Mouse (Mus musculus): Measurements from ENCODE around the gene Gm20662. TPM values are rescaled to one million over a fixed set of nuclear protein-coding genes. Genes with fewer than 3 reads are reported as not detected.

Gm20662 gene
- polyA plus RNA-seq, 1 experiment from 2014 or later: 0.69 TPM

DNA sequence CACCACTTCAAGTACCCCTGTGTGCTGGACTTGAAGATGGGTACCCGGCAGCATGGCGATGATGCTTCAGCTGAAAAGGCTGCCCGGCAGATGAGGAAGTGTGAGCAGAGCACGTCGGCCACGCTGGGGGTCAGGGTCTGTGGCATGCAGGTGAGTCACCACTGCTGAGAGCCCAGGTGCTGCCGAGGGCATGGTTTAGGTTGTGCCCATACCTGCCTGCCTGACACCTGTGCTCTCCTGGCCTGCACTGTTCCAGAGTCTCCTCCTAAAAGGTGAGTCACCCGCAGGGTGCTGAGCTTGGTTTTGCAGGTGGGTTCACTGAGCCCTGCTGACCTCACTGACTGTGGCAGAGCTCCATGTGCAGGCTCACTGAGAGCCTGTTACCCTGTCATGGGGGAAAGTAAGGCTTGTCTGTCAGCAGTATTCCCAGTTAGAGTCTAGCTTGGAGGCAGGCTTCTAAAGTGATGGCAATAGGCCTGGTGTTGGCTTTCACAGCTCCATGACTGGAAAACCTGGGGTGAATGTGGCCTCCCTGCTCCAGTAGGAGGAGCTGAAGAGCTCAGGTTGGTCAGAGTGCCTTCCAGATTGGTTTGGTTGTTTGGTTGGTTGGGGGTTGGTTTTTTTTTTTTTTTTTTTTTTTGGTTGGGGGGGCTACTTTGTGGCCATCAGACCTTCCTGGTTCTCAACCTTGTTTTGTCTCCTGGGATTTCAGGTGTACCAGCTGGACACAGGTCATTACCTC lies 48.8 kb downstream of the Gm20662 start:
- Histone ChIP-seq H3K4me2 (no peak overlapping the region), H3K27me3 (replicated peaks; ENCODE audit: control insufficient read depth, insufficient read depth, low read length) (no peaks in the 10 kb centered on the region), H3K4me3 (ENCODE audit: low read depth, low read length) (no peak overlapping the region), H3K36me3 (ENCODE audit: control insufficient read depth, insufficient read depth, low read length) (peaks cover 28% of the 10 kb centered on the region), H3K9ac (ENCODE audit: low read depth, low read length) (no peak overlapping the region), H3K4me1 (replicated peaks; ENCODE audit: control insufficient read depth, insufficient read depth, low read length) (peaks cover 24% of the 10 kb centered on the region), H3K27ac (ENCODE audit: low read depth, low read length) (no peak overlapping the region), H3K9me3 (ENCODE audit: control insufficient read depth, low read length) (no peaks in the 10 kb centered on the region)
- ATAC-seq (replicated peaks; ENCODE audit: low FRiP score): no peak
- DNase-seq (ENCODE audit: low spot score): no peak
- 92% methylated on average over 8 of the region's 8 CpGs for WGBS

DNA sequence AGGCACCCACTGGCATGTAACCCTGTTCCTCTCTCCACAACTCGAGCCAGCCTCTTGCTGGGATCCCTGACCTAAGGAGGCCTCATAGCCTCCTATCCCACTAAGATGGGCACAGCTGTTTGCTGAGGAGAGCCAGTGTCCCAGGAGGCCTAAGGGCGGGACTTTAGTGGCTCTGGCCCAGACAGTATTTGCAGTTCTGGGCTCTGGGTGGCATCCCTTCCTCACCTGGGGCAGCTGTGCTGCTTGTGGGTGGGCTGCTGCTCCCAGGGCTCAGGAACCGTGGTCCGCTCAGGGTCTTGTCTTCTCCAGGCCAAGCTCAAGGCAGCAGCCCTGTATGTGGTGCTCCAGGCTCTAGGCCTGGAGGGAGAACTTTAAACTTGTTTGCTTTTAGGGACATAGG lies 50.4 kb downstream of the Gm20662 start:
- H3K9ac ChIP-seq (ENCODE audit: low read depth, low read length): no peak overlapping the region
- DNase-seq (ENCODE audit: low spot score): no peak
- no peak overlapping the region for H3K4me2 ChIP-seq
- no peaks in the 10 kb centered on the region for H3K9me3 ChIP-seq (ENCODE audit: control insufficient read depth, low read length)
- 93% methylated on average over 4 of the region's 4 CpGs for WGBS
- no peaks in the 10 kb centered on the region for H3K27me3 ChIP-seq (replicated peaks; ENCODE audit: control insufficient read depth, insufficient read depth, low read length)
- no peak overlapping the region for H3K27ac ChIP-seq (ENCODE audit: low read depth, low read length)
- no peak overlapping the region for H3K4me3 ChIP-seq (ENCODE audit: low read depth, low read length)
- H3K4me1 ChIP-seq (replicated peaks; ENCODE audit: control insufficient read depth, insufficient read depth, low read length): peaks cover 28% of the 10 kb centered on the region
- peaks cover 30% of the 10 kb centered on the region for H3K36me3 ChIP-seq (ENCODE audit: control insufficient read depth, insufficient read depth, low read length)
- no peak for ATAC-seq (replicated peaks; ENCODE audit: low FRiP score)

DNA sequence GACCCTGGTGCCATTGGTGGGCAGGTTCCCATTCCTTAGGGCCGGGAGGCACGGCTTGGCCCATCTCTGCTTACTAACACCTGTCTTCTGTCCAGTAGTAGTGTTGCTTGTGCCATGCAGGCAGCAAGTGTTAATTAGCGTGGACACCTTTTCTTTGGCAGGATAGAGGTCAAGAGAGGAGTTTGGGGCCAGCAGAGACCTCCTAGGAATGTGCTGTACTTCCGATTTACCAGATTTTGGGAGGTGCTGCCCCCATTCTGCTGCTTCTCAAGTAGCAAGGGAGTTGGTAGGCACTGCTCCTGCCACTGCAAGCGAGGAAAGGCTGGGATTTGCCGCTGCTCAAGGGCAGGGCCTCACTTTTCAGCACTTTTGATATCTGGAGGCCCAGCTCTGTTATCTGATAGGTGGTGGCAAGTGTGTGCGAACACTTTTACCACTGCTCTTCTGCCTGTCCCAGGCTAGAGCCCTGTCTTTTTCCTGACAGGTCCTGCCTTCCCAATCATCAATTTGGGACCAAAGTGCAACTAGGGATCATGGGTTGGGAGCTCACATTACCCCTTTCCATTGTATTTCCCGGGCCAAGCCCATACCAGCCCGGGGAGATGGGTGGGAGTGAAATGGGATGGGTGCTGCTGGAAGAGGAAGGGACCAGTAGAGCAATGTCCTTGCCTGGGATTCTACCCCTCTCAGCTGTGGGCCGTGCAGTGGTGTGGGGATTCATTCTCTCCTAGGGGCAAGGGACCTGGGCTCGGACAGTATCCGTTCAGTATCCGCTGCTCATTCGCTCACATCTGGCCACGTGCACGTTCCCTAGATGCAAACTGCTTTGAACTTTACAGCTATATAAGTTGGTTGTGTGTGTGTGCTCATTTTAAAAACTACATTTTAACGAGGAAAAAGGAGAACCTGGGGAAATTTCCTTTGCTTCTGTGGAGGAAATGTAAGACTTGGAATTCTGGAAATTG lies 51.7 kb downstream of the Gm20662 start:
- ATAC-seq (replicated peaks; ENCODE audit: low FRiP score) (no peak; the same call in 1 of the 2 replicates), DNase-seq (ENCODE audit: low spot score) (no peak)
- peak overlapping the region; percentile 91 for H3K4me3 ChIP-seq (ENCODE audit: low read depth, low read length)
- H3K36me3 ChIP-seq (ENCODE audit: control insufficient read depth, insufficient read depth, low read length): peaks cover 27% of the 10 kb centered on the region
- peak overlapping the region; percentile 44 for H3K27ac ChIP-seq (ENCODE audit: low read depth, low read length)
- H3K4me1 ChIP-seq (replicated peaks; ENCODE audit: control insufficient read depth, insufficient read depth, low read length): peaks cover 35% of the 10 kb centered on the region
- 45% methylated on average over 17 of the region's 17 CpGs for WGBS
- no peaks in the 10 kb centered on the region for H3K9me3 ChIP-seq (ENCODE audit: control insufficient read depth, low read length)
- H3K9ac ChIP-seq (ENCODE audit: low read depth, low read length): peak overlapping the region; percentile 42
- no peaks in the 10 kb centered on the region for H3K27me3 ChIP-seq (replicated peaks; ENCODE audit: control insufficient read depth, insufficient read depth, low read length)
- peak overlapping the region; percentile 68 for H3K4me2 ChIP-seq

DNA sequence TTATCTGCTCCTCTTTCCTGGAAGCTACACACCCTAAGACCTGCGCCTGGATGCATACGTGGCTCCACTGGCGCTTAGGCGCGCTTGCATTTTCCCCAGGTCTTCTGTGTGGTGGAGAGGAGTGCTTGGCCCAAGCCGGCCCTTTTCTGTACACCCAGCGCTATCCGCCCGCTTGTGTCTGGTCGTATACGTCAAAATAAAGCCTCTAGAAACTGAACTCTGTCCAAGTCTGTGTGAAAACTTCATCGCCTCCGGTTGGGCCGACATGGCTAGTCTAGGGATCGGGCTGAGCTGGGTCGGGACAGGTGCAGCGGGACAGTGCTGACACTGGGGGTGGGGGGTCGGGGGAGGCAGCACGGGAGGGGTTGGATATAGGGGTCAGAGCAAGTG lies 52.4 kb downstream of the Gm20662 start:
- DNase-seq (ENCODE audit: low spot score): no peak

DNA sequence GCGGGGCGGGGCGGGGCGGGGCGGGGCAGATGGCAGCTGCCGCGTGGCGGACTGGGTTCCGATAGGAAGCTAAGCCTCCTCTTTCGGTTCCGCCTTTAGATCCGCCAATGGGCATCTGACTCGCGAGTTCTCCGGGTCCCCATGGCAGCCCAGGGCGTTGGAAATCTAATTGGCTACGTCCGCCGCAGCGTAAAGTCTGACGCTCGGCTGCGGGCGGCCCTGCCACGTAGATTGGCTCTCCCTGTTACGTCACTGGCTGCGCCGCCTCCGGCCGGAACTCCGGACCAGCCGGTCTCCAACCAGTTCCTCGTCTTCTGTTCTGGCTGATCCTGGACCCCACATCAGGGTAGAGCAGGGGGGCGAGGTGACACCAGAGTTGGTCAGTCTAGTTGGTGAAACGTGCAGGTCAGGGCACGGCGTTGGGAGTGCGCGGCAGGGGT lies 52.9 kb downstream of the Gm20662 start, which contains the start of gene Gmppb:
TSS of gene Gmppb (plus strand) at position 227 of the 440 bp plus-strand sequence.
- peaks cover 41% of the 10 kb centered on the region for H3K4me1 ChIP-seq (replicated peaks; ENCODE audit: control insufficient read depth, insufficient read depth, low read length)
- peak; percentile 92 for ATAC-seq (replicated peaks; ENCODE audit: low FRiP score)
- peaks cover 29% of the 10 kb centered on the region for H3K36me3 ChIP-seq (ENCODE audit: control insufficient read depth, insufficient read depth, low read length)
- H3K4me2 ChIP-seq: peak within 1 kb of the TSS; percentile 68
- WGBS: under 1% methylated on average over 37 of the region's 39 CpGs
- no peaks in the 10 kb centered on the region for H3K9me3 ChIP-seq (ENCODE audit: control insufficient read depth, low read length)
- no peaks in the 10 kb centered on the region for H3K27me3 ChIP-seq (replicated peaks; ENCODE audit: control insufficient read depth, insufficient read depth, low read length)
- H3K9ac ChIP-seq (ENCODE audit: low read depth, low read length): peak within 1 kb of the TSS; percentile 79
- peak; percentile 91 for DNase-seq (ENCODE audit: low spot score)
- H3K4me3 ChIP-seq (ENCODE audit: low read depth, low read length): peak within 1 kb of the TSS; percentile 91
- H3K27ac ChIP-seq (ENCODE audit: low read depth, low read length): peak within 1 kb of the TSS; percentile 52

More for the DNA sequence above, 52.4 kb downstream of the Gm20662 start:
- Histone ChIP-seq H3K4me3 (ENCODE audit: low read depth, low read length) (peak overlapping the region; percentile 91), H3K4me1 (replicated peaks; ENCODE audit: control insufficient read depth, insufficient read depth, low read length) (peaks cover 41% of the 10 kb centered on the region), H3K36me3 (ENCODE audit: control insufficient read depth, insufficient read depth, low read length) (peaks cover 28% of the 10 kb centered on the region), H3K27me3 (replicated peaks; ENCODE audit: control insufficient read depth, insufficient read depth, low read length) (no peaks in the 10 kb centered on the region), H3K9ac (ENCODE audit: low read depth, low read length) (peak overlapping the region; percentile 42), H3K4me2 (peak overlapping the region; percentile 68), H3K27ac (ENCODE audit: low read depth, low read length) (peak overlapping the region; percentile 44), H3K9me3 (ENCODE audit: control insufficient read depth, low read length) (no peaks in the 10 kb centered on the region)
- WGBS: 1% methylated on average over 19 of the region's 19 CpGs
- ATAC-seq (replicated peaks; ENCODE audit: low FRiP score): peak; percentile 12

DNA sequence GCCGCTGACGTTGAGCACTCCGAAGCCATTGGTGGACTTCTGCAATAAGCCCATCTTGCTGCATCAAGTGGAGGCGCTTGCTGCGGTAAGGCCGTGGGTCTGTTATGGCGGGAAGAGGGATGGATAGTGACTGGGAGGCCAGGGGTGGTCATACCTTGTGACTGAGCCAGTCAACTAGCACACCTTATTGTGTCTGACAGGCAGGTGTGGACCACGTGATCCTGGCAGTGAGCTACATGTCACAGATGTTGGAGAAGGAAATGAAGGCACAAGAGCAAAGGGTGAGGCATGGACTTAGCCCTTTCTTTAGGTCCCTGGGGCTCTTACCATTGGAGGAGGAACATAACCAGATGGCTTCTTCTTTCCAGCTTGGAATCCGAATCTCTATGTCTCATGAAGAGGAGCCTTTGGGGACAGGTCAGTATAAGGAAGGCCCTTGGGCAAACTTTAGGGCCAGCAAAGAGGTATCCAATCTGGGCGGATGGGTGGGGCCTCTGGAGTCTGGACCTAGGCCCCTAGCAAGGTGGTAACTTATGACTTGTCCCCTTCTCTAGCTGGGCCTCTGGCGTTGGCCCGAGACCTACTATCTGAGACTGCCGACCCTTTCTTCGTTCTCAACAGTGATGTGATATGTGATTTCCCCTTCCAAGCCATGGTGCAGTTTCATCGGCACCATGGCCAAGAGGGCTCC lies 53.6 kb downstream of the Gm20662 start:
- peaks cover 28% of the 10 kb centered on the region for H3K36me3 ChIP-seq (ENCODE audit: control insufficient read depth, insufficient read depth, low read length)
- no peaks in the 10 kb centered on the region for H3K27me3 ChIP-seq (replicated peaks; ENCODE audit: control insufficient read depth, insufficient read depth, low read length)
- 41% methylated on average over 15 of the region's 15 CpGs for WGBS
- peak overlapping the region; percentile 91 for H3K4me3 ChIP-seq (ENCODE audit: low read depth, low read length)
- no peak for DNase-seq (ENCODE audit: low spot score)
- H3K9ac ChIP-seq (ENCODE audit: low read depth, low read length): peak overlapping the region; percentile 79
- H3K4me1 ChIP-seq (replicated peaks; ENCODE audit: control insufficient read depth, insufficient read depth, low read length): peaks cover 41% of the 10 kb centered on the region
- no peaks in the 10 kb centered on the region for H3K9me3 ChIP-seq (ENCODE audit: control insufficient read depth, low read length)
- peak overlapping the region; percentile 68 for H3K4me2 ChIP-seq
- no peak for ATAC-seq (replicated peaks; ENCODE audit: low FRiP score)
- peak overlapping the region; percentile 52 for H3K27ac ChIP-seq (ENCODE audit: low read depth, low read length)

DNA sequence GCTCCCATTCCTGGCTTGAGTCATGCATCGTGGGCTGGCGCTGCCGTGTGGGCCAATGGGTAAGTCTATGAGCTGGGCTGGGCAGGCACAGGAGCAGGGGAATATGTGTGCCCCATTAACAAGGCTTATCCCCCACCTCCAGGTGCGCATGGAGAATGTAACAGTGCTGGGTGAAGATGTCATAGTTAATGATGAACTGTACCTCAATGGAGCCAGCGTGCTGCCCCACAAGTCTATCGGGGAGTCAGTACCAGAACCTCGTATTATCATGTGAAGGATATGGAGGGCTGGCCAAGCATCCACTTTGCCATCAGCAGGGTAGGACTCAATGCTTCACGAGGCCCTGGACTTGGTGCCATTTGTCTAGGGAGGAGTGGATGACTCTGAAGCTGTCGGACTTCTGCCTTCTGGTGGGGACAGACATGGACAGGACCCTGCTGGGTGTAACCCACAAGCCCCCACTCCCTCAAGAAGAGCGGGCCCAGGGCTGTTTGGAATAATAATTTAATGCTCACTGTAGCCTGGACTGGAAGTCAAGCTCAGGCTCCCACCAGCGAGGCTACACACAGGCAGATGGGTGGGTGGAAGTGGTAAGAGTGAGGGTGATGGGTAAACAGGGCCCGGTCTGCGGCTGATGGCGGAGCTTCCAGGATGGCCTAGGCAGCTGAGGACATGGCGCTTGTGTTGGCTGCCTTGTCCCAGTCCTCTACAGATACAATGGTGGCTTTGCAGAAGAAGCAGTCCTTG lies 55.2 kb downstream of the Gm20662 start:
- no peaks in the 10 kb centered on the region for H3K27me3 ChIP-seq (replicated peaks; ENCODE audit: control insufficient read depth, insufficient read depth, low read length)
- H3K4me2 ChIP-seq: no peak overlapping the region
- no peaks in the 10 kb centered on the region for H3K9me3 ChIP-seq (ENCODE audit: control insufficient read depth, low read length)
- peaks cover 41% of the 10 kb centered on the region for H3K4me1 ChIP-seq (replicated peaks; ENCODE audit: control insufficient read depth, insufficient read depth, low read length)
- ATAC-seq (replicated peaks; ENCODE audit: low FRiP score) (no peak), DNase-seq (ENCODE audit: low spot score) (no peak)
- H3K27ac ChIP-seq (ENCODE audit: low read depth, low read length): no peak overlapping the region
- no peak overlapping the region for H3K9ac ChIP-seq (ENCODE audit: low read depth, low read length)
- peaks cover 29% of the 10 kb centered on the region for H3K36me3 ChIP-seq (ENCODE audit: control insufficient read depth, insufficient read depth, low read length)
- 90% methylated on average over 15 of the region's 15 CpGs for WGBS
- no peak overlapping the region for H3K4me3 ChIP-seq (ENCODE audit: low read depth, low read length)

DNA sequence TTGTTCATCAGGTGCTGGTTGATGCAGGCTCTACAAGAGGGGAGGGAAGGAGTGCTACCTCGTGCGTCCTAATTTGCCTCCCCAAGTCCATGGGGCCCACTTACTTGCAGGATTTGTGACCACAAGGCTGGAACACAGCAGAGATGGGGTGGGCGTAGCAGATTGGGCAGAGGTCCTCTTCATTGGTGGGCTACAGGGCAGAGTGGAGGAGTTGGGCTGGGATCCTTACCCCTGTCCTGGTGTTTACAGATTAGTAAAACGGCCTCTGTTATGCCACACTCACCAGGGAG lies 55.7 kb downstream of the Gm20662 start:
- no peak overlapping the region for H3K4me3 ChIP-seq (ENCODE audit: low read depth, low read length)
- no peak overlapping the region for H3K27ac ChIP-seq (ENCODE audit: low read depth, low read length)
- WGBS: 82% methylated on average over 4 of the region's 4 CpGs
- no peaks in the 10 kb centered on the region for H3K27me3 ChIP-seq (replicated peaks; ENCODE audit: control insufficient read depth, insufficient read depth, low read length)
- H3K4me2 ChIP-seq: no peak overlapping the region
- ATAC-seq (replicated peaks; ENCODE audit: low FRiP score) (no peak), DNase-seq (ENCODE audit: low spot score) (no peak)
- H3K9ac ChIP-seq (ENCODE audit: low read depth, low read length): no peak overlapping the region
- peaks cover 33% of the 10 kb centered on the region for H3K36me3 ChIP-seq (ENCODE audit: control insufficient read depth, insufficient read depth, low read length)
- H3K9me3 ChIP-seq (ENCODE audit: control insufficient read depth, low read length): no peaks in the 10 kb centered on the region
- peaks cover 37% of the 10 kb centered on the region for H3K4me1 ChIP-seq (replicated peaks; ENCODE audit: control insufficient read depth, insufficient read depth, low read length)
